Mouse (Mus musculus): ENCODE data around the gene Gjb1. TPM values are rescaled to one million over a fixed set of nuclear protein-coding genes. Genes with fewer than 3 reads are reported as not detected.

Gene Gjb1
- polyA plus RNA-seq (2014; fragmentation: Illumina TruSeq; extraction: RNeasy Lipid Tissue Mini Kit (QIAGEN cat#74804); ENCODE audit: low replicate concordance) = 4.8 TPM

DNA sequence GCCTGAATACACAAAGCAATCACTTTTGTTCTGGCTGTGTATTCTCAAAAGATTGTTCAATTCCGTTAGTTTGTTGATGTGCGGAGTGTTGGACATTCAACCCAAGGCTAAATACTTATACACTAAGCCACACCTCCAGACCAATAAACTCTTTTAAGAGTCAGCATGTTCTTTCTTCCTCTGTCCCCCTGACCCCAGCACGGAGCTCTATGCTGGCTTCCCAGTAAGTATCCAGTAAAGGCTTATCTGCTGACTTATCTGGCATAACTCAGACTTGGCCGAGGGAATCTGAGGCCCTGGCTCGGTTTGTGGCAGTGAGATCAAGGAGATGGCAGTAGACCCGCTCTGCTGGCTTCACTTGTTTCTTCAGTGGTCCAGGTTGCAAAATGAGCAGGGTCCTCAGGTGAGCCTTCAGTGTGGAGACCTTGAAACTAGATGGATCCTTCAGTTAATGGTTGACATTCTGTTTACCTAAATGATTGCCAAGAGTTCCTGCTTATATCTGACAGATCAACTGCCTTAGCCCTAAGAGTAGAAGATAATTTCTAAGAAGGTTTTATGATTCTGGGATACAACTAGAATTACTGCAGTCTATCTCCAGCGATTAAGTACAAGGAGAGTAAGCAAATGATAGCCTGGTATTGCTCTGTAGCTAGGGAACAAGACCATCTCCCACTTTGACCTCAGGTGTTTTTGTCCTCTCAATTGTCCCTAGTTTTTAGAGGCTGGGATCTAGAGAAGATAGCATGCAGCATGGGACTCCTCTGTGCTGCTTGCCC lies at the start of gene Gjb1:
Gene Gjb1, plus strand, starts transcription at position 189 of the 779 bp plus-strand sequence.

DNA sequence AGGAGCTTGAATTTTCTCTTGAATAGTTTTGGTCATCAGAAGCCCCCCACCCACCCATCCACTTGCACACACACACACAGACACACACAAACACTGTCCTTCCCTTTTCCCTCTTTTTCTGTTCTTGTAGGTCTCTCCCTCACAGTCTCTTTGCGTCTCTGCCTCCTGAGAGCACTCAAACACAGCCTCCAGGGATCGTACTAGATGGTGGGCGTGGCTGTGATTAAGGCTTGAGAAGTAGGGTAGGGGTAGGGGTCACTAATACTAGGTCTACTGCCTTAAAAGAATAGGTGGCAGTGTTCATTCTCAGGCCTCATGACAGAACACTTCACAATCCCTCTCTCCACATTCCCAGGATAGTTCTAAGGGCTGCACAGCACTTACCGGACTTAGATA lies 44.5 kb downstream of the Gjb1 start, which contains the start of gene Zmym3:
Gene Zmym3, minus strand, starts transcription at position 150 of the 396 bp plus-strand sequence.

DNA sequence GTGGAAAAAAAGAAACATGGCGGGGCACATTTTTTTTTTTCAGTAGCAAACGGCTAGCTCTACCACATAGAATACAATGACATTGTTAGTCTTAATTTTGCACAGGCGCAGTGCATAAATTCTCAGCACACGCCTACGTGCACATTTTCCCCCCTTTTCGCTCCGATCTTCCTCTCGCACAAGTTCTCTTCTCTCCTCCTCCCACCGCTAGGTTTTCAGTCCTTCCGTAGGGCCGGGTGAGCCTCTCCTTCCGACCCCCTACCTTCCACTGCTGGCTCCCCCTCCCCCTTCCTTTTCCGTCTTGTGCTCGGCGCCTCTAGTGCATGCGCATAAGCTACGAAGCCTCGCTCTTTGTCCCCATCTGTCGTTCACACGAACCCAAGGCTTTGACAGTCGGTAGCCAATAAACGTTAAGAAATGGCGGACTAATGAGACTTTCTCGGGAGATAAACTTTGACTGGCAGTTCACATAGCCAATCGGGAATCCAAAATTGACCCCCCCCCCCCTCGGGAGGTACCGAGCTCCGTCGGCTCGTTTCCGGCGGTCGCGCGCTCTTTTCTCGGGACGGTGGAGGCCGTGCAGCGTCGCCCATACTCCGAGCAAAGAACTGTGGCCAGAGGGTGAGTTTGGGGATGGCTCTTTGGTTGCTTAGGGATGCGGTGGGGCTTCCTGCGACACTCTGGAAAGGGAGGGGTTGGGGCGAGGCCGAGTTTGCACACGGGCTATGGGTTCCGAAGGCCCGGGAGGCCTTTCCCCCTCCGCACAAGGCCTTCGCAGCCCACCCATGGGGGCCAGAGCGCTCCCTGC lies 53.2 kb downstream of the Gjb1 start, which contains the start of gene Nono:
Gene Nono, plus strand, starts transcription at position 177 of the 808 bp plus-strand sequence.

Other genes with a start within 250 kb of the Gjb1 start
- 18.7 TPM for gene Snx12, start 153.8 kb upstream of the Gjb1 start, polyA plus RNA-seq (2014; fragmentation: Illumina TruSeq; extraction: RNeasy Lipid Tissue Mini Kit (QIAGEN cat#74804); ENCODE audit: low replicate concordance)
- 12.4 TPM for gene Foxo4, start 121.8 kb upstream of the Gjb1 start, polyA plus RNA-seq (2014; fragmentation: Illumina TruSeq; extraction: RNeasy Lipid Tissue Mini Kit (QIAGEN cat#74804); ENCODE audit: low replicate concordance)
- not detected for gene Gm614, start 112.4 kb upstream of the Gjb1 start, polyA plus RNA-seq (2014; fragmentation: Illumina TruSeq; extraction: RNeasy Lipid Tissue Mini Kit (QIAGEN cat#74804); ENCODE audit: low replicate concordance)
- gene Il2rg, start 108.1 kb upstream of the Gjb1 start, polyA plus RNA-seq (2014; fragmentation: Illumina TruSeq; extraction: RNeasy Lipid Tissue Mini Kit (QIAGEN cat#74804); ENCODE audit: low replicate concordance) = 31.2 TPM
- 0.52 TPM for gene Gm20489, start 107.4 kb upstream of the Gjb1 start, polyA plus RNA-seq (2014; fragmentation: Illumina TruSeq; extraction: RNeasy Lipid Tissue Mini Kit (QIAGEN cat#74804); ENCODE audit: low replicate concordance)
- gene Med12, start 102.3 kb upstream of the Gjb1 start, polyA plus RNA-seq (2014; fragmentation: Illumina TruSeq; extraction: RNeasy Lipid Tissue Mini Kit (QIAGEN cat#74804); ENCODE audit: low replicate concordance) = 2.1 TPM
- 0.19 TPM for gene Nlgn3, start 77.2 kb upstream of the Gjb1 start, polyA plus RNA-seq (2014; fragmentation: Illumina TruSeq; extraction: RNeasy Lipid Tissue Mini Kit (QIAGEN cat#74804); ENCODE audit: low replicate concordance)
- 12.4 TPM for gene Zmym3, start 44.5 kb downstream of the Gjb1 start, polyA plus RNA-seq (2014; fragmentation: Illumina TruSeq; extraction: RNeasy Lipid Tissue Mini Kit (QIAGEN cat#74804); ENCODE audit: low replicate concordance)
- 262 TPM for gene Nono, start 52.9 kb downstream of the Gjb1 start, polyA plus RNA-seq (2014; fragmentation: Illumina TruSeq; extraction: RNeasy Lipid Tissue Mini Kit (QIAGEN cat#74804); ENCODE audit: low replicate concordance)
- 0.97 TPM for gene Itgb1bp2, start 72.7 kb downstream of the Gjb1 start, polyA plus RNA-seq (2014; fragmentation: Illumina TruSeq; extraction: RNeasy Lipid Tissue Mini Kit (QIAGEN cat#74804); ENCODE audit: low replicate concordance)
- 58.9 TPM for gene Taf1, start 156.4 kb downstream of the Gjb1 start, polyA plus RNA-seq (2014; fragmentation: Illumina TruSeq; extraction: RNeasy Lipid Tissue Mini Kit (QIAGEN cat#74804); ENCODE audit: low replicate concordance)